Mouse (Mus musculus) heart, postnatal 0 days (tissue): Measurements from ENCODE around the gene Mrpl51.

Source experiments
- CTCF ChIP-seq: IDR thresholded peaks from 2 replicates; pipeline ENCODE4 v1.5.1; 2016; ENCODE audit warnings: antibody characterized with exemption, control low read depth, low read depth
- EP300 ChIP-seq: IDR thresholded peaks from 2 replicates; pipeline ENCODE4 v1.6.1; 2016; ENCODE audit warnings: antibody characterized with exemption, low read depth

DNA sequence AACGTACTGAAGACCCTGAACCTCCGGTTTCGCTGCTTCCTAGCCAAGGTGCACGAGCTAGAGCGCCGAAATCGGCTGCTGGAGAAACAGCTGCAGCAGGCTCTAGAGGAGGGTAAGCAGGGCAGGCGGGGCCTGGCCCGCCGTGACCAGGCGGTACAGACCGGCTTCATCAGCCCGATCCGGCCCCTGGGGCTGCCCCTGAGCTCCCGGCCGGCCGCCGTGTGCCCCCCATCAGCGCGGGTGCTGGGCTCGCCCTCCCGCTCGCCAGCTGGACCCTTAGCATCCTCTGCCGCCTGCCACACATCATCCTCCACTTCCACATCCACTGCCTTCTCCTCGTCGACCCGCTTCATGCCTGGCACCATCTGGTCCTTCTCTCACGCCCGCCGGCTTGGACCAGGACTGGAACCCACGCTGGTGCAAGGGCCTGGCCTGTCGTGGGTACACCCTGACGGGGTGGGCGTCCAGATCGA lies 46.1 kb upstream of the Mrpl51 start:
- TF ChIP-seq EP300: no peak
- no peak for TF ChIP-seq CTCF
